Mouse (Mus musculus) thymus, adult 2 months (tissue): ENCODE measurements around the gene Atp2b2.

ENCODE experiments used
- CTCF ChIP-seq: fragments of 200-500 bp; IDR thresholded peaks from 2 replicates; pipeline ENCODE4 v1.5.1; 2012; ENCODE audit warnings: mild to moderate bottlenecking, control low read depth, low read length, moderate library complexity, borderline replicate concordance; ENCODE audit not compliant: control insufficient read depth, poor library complexity, insufficient read depth; ENCODE audit errors: extremely low read depth
- POLR2A ChIP-seq: fragments of 200-500 bp; IDR thresholded peaks from 2 replicates; pipeline ENCODE4 v1.6.1; 2012; ENCODE audit warnings: mild to moderate bottlenecking, low read length, control low read depth, moderate library complexity; ENCODE audit not compliant: control insufficient read depth, poor library complexity, insufficient read depth; ENCODE audit errors: extremely low read depth

- TF ChIP-seq CTCF (no peak), POLR2A (no peak)
Measured at GRCm38 (mm10) chr6:113876585-113876984, 165.8 kb downstream of the Atp2b2 start.
